Mouse (Mus musculus): ENCODE data around the gene Tnip1.
A peak's percentile ranks its signal among the peaks of the same experiment; 100 is the strongest.

The Tnip1 gene

DNA sequence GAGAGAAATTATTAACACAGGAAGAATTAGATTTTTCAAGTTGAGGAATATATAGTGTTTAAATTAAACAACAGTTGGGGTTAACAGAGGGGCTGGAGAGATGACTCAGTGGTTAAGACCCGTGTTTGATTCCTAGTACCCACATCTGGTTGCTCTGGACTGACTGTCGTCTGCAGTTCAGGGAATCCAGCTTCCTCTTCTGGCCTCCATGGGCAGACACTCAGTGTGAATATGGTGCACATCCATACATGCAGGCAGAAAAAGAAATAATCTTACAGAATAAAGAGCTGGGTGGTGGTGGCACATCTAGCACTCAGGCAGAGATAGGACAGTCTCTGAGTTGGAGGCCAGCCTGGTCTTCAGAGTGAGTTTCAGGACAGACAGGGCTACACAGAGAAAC lies 94.3 kb downstream of the Tnip1 start:
- no peak for DNase-seq

GRCm38 (mm10) chr11:54867903-54868434 lies 94.7 kb downstream of the Tnip1 start:
- no peak for DNase-seq

DNA sequence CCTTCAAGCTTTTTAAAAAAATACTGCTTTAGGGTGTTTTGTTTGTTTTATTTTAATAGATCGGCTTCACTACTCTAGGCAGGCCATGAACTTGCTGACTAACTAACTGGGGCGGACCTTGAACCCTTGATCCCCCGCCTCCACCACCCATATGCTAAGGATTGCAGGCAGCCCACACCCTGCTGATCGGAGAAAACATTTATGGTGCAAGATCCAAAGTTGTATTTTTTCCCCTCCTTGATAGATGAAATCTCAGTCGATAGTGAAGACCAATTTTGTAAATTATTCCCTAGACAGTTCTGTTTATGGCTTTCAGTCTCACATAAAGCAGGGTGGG lies 95.7 kb downstream of the Tnip1 start:
- DNase-seq: peak; percentile 78

DNA sequence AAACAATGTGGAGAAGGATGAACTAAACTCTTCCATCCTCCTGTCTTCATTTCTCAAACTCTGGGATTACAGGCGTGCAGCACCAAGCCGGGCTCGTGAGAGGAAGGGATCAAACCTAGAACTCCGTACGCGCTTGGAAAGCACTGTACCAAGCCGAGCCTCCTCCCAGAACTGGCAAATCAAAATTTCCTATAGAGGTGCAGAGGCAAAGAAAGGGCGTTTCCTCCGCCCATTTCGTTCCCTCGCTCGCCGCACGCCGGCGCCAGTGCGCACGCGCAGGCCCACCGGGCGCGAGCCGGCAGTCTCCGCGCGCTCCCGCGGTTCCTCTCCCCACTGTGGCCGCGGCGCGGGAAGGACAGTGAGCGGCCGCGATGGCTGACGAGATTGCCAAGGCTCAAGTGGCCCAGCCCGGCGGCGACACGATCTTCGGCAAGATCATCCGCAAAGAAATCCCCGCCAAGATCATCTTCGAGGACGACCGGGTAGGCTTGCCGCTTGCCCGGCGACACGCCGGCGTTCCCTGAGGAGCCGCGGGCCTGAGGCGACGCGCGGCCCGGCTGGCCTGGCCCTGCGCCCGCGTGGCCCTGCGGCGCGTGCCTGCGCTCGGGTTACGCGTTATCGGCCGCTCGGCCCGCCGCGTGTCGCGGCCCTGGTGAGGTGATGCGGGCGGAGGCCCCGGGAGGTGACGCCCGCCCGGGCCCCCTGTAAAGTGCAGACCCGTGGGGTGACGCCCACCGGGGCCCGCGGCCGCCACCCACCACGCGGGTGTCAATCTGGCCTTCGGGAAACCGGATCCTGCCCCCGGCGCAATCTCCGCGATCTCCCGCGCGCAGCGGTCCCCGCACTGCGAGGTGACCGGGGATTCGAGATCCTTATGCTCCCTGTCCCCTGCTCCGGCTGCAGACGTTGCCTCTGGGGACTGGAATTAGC lies 96.3 kb downstream of the Tnip1 start, which contains the start of gene Hint1:
Gene Hint1, plus strand, starts transcription at position 265 of the 930 bp plus-strand sequence.
- peak; percentile 96 for DNase-seq

- DNase-seq: no peak
These were observed 97.2 kb downstream of the Tnip1 start for GRCm38 (mm10) chr11:54865330-54866085.

DNA sequence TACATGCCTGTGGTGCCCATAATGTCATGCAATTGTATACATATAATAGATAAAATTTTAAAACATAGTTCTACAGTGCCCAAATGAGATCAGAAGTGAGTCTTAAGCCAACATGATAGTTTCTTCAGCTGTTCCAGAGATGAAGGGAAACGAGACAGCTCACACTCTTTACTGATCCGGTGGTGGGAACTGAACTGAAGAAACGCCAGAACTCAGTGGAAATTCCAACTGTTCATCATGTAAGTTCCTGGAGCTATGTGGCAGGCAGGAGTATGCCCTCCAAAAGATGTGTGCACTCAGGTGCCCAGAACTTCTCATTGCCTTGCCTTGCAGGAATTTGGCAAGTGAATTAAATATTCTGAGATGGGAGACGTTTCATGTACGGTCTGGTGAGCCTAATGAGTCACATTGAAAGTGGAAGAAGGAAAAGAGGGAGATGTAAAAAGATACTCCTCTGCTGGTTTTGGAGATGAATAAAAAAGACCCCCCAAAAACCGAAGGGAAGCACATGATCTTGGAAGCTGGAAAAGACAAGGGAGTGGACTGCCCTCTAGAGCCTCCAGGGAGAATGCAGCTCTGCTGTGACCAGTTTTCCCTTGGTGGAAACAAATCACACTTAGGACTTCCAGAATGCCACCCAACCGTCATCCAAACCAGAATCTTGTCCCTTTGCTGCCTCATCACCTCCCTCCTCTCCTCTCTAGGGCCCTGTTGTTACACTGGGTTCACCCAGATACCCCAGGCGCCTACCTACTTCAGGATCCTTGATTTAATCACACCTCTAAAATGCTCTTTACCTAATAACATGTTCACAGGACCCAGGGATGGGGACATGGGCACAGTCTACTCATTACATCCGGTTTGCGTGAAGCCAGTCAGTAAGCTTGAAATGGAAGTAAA lies 99.8 kb downstream of the Tnip1 start:
- DNase-seq: peak; percentile 68

DNA sequence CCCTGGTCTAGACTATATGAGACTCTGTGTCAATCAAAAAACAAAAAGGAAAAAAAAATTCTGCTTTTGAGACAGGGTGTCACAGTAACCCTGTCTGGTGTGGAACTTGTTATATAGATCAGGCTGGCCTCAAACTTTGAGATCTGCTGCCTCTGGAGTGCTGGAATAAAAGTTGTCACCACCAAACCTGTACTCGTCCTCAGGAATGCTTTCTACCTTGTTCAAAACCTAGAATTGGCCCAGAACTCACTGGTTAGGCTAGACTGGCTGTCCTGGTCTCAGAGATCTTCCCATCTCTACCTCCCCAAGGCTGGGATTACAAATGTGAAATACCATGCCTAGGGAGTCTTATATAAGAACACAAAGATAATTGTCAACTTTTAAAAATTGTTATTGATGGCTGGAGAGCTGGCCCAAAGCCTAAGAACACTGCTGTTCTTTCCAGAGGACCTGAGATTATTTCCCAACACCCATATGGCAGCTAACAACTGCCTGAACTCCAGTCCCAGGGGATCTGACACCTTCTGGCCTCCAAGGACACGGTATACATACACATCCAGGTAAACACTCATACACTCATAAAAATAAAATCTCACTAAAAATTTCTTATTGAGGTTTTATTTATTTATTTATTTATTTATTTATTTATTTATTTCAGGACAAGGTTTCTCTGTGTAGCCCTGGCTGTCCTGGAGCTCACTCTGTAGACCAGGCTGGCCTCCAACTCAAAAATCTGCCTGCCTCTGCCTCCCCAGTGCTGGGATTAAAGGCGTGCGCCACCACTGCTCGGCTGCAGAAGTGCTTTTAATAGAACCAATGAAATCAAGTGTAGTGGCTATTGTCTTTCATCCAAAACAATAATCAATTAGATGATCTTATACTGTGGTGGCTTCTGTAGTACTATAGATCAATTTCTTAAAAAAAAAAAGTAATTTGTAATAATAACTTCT lies 101.0 kb downstream of the Tnip1 start:
- DNase-seq: no peak

Measured in kidney, postnatal 14 days (tissue).